Mouse (Mus musculus) brain, embryonic 14.5 days (tissue): ENCODE measurements around the gene Tmem120a.

Experiments
- CTCF ChIP-seq: fragments of 200-500 bp; IDR thresholded peaks from 2 replicates; pipeline ENCODE4 v1.5.1; 2012; ENCODE audit warnings: inconsistent platforms, mild to moderate bottlenecking, moderate library complexity, borderline replicate concordance; ENCODE audit not compliant: insufficient read depth, insufficient read length; ENCODE audit errors: extremely low read depth
- POLR2A ChIP-seq: fragments of 200-500 bp; IDR thresholded peaks from 2 replicates; pipeline ENCODE4 v1.6.1; 2012; ENCODE audit warnings: mild to moderate bottlenecking, inconsistent platforms, borderline replicate concordance; ENCODE audit not compliant: poor library complexity, insufficient read depth, insufficient read length, severe bottlenecking; ENCODE audit errors: extremely low read depth

- TF ChIP-seq POLR2A = no peak
- TF ChIP-seq CTCF = peak; percentile 93
Measured at GRCm38 (mm10) chr5:135763526-135763925, 19.3 kb upstream of the Tmem120a start.
